Mouse (Mus musculus) mouse embryonic stem cell (cell line): ENCODE measurements around the gene Bms1.

Experiments
- in situ Hi-C, 2 experiments: fragments of 300-500 bp; cut with MboI; formaldehyde crosslinking; loops; 1 replicate in 1 of 2; 3 replicates in 1 of 2; pipeline ENCODE4 v1.14.3; 2019 to 2020; ENCODE audit warnings: low sequenced_read_pairs in 2 of 2, low pct_unique_long_range_greater_than_20kb in 1 of 2, mixed read lengths in 1 of 2; ENCODE audit not compliant: unreplicated experiment in 1 of 2

Gene Bms1

DNA sequence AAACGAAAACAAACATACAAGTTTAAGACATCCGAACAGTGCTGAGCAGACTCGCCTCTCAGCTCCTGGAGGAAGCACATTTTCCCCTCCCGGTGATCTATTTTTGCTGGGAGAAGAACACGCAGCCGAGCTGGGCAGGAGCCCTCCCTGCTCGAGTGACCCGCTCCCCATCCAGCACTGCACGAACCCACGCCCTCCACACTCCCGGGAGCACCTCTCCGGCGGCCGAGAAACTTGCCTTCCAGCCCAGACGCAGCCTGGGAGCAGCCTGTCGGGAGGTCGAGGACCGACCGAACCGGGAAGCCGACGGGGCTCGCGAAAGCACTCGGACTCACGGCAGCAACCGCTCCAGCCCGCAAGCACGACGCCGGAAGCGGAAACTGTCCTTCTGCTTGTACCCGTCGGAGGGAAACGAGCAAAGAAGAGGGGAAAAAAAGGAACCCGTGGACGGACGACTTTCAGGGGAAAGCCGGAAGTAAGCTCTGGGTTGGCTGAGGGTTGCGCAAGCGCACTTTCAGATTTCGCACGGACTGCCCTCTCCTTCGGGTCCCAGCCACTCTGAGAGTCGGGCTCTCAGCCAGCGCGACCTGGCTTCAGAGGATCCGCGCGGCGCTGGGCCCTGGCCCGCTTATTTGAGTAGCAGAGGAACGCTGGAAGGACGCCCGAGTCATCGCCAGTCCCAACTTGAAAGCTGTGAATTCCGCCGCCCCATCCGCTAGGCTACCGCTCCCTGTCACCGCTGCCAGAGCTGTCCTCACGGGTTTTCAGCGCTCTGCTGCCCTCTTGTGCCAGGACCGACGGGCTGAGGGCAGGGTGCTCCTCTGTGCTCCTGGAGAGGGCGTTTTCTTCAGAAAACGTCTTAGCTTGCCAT lies at the start of gene Bms1:
Bms1 (minus strand) TSS at position 425 of the 871 bp plus-strand sequence.
- in situ Hi-C loops: no loop called here

DNA sequence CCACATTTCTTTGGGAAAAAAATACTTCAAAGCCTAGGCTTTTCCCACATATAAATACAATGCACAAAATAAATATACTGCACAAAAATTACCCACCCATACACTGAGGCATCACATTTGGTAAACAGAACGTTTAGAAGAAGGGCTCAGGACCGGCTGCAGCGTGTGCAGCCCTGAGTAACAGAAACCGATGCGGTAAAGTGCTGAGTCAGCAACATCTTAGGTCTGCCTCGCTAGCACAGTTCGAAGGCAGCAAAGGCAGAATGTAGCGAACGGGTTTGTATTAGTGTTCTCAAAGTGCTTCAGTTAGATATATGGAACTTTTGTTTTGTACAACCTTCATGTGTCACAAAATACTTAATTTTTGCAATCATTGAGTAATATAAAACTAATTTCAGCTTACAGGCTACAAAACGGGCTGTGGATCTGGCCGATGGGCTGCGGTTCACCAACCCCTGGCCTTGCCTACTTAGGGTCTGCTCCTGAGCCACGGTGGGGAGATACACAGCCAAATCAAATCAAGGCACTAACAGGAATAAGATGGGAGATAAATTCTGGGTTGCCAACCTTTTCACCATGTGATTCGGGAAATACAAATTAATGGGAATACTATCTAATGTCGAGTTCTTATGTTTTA lies 42.9 kb upstream of the Bms1 start:
- in situ Hi-C loops: no loop called here

DNA sequence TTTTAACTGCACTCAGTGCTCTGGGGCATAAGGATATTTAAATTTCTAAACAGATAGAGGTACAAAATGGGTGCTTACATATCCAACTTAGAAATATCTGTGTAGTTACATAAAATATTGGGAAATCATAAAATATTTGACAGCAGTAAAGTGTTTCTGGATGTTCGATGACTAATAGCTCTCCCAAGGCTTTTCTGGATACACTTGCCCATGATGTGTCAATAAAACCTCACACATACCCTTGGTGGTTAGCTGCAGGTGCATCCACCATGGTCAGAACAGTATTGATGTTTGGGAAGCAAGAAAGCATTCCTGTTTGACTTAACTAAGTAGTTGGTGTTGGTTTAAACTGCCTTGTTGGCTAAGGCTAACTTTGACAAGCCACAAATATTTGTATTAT lies 38.5 kb upstream of the Bms1 start:
- in situ Hi-C loops: no loop called here

DNA sequence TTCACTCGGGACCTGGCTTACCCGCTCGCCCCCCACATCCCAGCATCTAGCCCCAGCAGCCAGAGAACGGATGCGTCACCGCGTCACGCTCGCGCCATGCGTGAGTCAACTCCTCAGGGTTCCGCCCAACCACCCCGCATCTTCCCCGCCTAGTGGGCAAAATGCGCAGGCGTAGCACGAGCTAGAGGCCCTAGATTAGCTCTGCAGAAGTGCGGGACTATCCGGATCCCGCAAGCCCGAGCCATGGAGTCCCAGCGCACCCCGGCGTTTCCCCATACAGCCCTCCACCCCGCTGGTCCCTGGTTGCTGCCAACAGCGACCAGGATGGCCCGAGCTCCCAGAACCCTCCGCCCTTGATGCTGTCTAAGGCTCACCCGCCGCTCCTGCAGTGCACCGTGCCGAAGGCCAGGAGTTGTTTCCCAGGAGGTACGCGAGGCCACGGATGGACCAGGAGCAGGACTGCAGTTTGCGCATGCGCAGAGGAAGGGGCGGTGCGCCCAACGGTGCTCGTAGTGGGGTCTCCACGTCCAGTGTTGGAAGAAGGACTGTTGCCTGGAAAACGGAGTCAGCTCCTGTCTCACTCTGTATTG lies 35.9 kb upstream of the Bms1 start, which contains the start of gene Zfp248:
Zfp248 (minus strand) TSS at position 487 of the 590 bp plus-strand sequence.
- in situ Hi-C loops: no loop called here

DNA sequence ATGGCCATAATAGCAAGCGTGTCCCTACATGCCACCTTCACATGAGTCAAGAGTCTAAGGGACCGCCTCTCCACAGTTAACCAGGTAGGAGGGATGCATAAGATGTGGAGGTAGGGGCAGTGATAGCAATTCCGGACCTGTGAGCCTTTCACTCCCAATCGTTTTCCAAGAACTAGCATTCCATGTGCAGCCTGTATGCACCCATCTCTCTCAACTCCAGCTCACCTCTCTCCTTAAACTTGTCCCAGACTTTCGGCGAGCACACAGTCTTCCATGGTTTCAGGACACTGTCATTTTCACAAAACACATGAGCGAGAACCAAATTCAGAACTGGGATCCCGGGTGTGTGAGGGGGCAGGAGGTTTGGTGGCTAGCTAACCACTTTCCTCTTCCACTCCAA lies 35.2 kb upstream of the Bms1 start:
- in situ Hi-C loops: no loop called here

DNA sequence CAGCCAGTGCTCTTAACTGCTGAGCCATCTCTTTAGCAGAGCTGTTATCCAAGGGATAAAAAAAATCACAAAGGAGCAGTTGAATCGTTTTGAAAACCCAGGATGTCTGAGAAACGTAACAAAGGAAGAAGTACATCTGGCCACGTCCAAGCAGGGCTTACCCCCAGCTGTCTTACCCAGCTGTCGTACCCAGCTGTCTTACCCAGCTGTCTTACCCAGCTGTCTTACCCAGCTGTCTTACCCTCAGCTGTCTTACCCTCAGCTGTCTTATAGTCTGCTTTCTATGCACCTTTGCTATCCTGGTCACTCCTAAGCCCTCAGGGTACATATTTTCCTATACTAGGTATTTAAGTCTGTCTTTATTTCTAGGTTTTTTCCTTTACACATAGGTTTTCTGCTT lies 12.2 kb upstream of the Bms1 start:
- in situ Hi-C loops: no loop called here

DNA sequence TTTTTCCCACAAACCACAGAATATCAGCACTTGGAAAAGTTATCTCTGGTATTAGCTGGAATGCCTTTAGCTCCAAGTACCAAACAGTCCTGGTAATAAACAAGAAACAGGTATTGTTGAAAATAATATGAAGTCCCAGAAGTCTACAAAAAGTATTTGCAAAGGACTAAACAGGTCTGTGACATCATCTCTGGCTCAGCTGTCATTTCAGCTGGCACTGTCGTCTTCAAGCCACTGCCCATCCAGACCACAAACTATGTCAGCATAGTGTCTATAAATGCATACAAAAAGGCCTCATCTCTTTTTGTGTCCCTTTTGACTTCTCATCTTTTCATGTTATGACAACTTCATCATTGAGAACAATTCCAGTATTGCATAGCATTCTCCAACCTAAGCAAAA lies 7.4 kb upstream of the Bms1 start:
- in situ Hi-C loops: no loop called here

DNA sequence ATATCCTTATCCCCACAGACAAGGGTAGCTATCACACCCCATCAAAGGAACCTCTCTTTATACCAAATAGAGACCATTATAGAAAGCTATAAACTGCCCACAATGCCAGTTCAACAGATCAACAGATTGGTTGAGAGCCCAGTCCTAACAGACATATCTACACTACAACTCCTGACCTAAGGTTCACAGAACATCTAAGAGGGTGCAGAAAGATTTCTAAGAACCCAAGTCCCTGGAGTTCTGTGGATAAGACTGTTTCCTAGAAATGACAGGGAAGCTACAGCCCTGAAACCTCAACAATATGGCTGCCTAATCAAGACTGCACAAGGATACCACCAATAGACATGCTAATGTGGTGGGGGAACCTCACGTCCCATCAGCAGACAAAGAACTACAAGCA lies 8.8 kb downstream of the Bms1 start:
- in situ Hi-C loops: no loop called here

DNA sequence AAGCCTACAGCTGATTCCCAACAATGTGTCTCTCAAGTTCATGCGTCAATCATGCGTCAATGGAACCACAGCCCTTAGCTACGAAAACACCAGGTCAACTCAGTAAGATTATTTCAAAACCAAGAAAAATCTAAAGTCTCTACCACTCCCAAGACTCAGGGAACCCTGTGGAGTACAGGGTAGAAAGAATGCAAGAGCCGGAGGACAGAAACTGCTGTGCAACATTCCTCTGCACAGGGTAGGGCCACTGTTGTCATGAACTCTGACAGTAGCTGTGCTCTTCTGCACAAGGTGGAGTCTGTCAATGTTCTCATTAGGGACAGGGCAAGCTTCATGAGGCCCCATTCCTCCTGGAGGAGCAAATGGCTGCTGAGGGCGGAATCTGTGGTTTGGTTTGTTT lies 10.8 kb downstream of the Bms1 start:
- in situ Hi-C loops: no loop called here

DNA sequence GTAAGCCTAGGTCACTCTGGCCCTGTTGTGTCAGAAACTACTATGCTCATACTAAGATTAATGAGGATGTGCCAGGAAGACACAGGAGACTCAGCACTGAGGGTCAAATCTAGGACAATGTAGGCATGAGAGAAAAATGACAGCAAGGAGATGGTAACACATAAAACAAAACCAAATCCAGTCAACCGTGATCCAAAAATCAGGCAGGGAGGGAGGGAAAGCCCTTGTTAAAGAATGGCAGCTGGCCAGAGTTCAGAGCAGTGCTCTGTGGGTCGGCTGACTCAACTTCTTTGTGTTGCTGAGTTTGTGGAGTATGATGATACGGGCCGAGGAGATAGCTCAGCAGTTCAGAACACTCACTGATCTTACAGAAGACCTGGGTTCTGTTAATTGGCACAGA lies 12.9 kb downstream of the Bms1 start:
- in situ Hi-C loops: no loop called here

DNA sequence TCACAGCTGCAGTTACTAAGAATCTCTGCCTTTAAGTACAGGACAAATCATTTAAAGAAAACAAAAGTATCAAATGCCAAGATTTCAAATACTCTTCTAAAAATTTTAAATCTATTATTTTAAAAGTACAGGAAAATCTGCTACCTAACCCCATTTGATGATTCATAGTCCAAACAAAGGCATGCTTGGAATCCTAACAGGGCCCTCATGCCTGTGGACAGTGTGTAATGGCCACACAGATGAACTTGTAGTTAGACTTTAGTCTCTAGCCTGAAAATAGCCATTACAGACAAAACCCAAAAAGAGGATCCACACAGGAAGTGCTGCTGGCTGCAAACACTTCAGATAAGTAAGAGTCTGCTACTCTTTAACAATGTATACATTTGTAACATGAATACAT lies 28.5 kb downstream of the Bms1 start:
- in situ Hi-C loops: no loop called here

DNA sequence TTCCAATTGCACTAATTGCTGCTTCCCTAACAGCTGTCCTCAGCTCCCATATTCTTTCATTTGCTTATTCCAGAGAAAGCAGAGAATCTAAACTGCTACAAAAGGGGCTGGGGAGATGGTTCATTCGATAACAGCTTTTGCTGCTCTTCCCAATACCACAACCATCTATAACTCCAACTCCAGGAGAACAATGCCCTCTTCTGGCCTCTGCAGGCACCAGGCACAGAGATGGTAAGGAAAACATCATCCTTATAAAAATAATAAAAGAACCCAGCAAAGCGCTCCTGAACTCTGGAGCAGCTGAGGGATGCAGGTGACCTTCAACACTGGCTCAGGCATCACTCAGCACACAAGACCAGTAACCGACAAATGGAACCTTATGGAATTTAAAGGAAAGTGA lies 33.3 kb downstream of the Bms1 start:
- in situ Hi-C loops: no loop called here

DNA sequence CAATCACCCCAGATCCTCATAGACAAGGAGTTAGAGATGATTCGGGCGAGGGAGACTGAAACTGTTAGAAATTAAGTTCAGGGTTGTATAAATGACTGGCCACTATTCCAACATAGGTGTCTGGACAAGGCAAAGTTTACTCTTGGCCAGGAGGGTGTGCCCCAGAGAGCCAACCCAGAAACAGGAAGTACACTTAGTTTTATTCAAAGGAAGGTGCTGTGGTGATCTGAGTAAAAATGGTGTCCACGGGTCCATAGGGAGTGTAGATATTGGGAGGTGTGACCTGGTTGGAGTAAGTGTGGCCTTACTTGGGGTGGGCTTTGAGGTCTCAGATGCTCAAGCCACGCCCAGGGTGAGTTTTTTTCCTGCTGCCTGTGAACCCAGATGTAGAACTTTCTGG lies 38.0 kb downstream of the Bms1 start:
- in situ Hi-C loops: no loop called here

DNA sequence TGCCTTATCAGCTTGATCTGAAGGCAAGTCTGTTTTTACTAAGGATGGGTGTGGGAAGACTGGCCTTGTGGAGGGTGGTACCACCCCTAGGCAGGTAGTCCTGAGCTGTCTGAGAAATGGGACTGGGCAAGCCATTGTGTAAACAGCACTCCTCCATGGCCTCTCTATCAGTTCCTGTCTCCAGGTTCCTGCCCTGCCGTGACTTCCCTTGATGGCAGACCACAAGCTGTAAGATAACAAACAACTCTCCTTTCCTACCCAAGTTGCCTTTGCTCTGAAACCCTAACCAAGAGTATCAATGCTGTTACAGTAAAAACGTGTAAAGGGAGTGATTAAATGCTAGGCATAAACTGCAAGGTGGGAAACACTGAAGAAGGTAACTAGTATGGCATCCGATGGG lies 38.6 kb downstream of the Bms1 start:
- in situ Hi-C loops: no loop called here

DNA sequence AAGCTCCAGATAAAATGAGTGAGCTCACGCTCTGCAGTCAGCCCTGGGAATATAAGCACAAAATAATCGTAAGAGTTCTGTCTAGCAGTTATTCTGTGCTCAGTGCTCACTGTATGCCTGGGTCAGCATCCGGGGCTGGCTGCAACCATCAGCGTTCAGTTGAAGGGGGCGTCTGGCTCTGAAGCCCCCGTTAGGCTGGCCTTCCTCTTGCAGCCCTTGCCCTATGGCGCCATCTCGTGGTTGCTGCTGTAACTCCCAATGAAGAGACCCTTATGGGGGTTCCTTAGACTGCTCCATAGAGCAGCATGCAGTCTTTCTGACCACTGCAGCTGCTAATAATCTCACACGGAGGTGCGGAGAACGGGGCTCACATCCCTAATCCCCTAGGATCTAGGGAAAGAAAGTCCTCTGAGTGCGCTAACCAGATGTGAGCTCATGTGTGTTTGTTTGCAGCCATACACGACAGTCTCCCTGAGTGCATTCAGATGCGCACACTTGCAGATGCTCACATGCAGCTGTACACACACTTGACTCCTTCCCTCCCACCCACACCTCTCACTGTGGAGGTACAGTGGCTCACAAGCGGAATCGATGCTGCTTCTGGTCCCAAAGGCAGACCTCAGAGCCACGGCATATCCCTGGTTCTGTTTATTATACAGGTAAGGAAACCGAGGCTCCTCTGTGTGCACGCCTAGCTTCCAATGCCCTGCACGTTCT lies 39.7 kb downstream of the Bms1 start:
- in situ Hi-C loops: loop anchor here (5.0 to 10.0 kb wide), 2 partner anchors 202 to 205 kb away; no protein-coding TSS in a partner anchor

DNA sequence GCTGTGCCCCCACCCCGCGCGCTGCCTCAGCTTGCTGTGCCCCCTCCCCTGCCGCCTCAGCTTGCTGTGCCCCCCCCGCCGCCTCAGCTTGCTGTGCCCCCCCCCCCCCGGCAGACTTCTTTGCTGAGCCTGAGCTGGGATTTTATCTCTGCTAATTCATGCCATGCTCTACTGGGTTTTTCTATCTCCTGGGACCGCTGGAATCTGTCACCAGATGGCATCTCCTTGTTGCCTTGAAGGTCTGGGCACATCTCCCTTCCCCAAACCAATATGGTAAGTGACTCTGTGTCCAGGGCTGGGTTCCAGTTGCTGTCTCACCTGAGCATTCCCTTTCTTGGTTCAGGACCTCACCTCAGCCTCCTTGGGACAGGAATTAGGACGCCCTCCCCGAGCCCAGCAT lies 41.7 kb downstream of the Bms1 start:
- in situ Hi-C loops: loop anchor here (5.0 to 10.0 kb wide), 2 partner anchors 200 to 203 kb away; no protein-coding TSS in a partner anchor

DNA sequence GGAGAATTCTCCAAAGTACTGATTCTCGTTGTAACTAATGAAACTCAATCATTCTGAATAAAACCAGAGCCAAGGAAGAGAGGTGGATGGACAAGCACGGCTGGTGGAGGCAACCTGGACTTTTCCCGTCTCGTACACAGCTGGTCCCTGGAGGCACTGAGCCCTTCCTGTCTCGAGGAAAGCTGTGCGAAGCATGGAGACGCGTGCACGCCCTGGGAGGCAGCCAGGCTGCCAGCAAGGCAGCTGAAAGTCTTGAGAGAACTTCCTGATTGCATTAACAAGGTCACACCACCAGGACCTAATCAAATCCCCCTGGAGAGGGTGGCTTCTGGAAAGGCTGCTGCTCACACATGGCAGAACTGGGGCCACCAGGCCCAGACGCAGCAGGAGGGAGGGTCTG lies 43.3 kb downstream of the Bms1 start:
- in situ Hi-C loops: loop anchor here (5.0 to 10.0 kb wide), 2 partner anchors 199 to 201 kb away; no protein-coding TSS in a partner anchor

DNA sequence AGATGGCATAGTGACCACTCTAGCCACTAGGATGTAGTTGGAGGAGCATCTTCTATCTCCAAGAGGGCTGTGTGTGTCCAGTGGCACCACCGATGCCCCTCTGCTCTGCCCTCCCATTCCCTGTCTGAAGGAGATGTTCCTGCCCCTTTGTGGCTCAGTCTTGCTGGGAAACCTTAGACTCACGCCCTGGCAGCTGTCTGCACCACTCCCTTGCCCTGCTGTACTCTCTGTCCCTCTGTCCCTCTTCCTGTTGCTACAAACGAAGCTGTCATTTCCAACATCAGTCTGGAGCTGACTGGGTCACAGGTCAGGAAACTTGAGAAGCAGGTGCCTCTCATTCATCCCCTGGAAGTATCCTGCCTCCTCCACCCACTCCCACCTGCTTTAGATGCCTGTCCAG lies 43.8 kb downstream of the Bms1 start:
- in situ Hi-C loops: loop anchor here (5.0 to 10.0 kb wide), 2 partner anchors 198 to 201 kb away; no protein-coding TSS in a partner anchor

DNA sequence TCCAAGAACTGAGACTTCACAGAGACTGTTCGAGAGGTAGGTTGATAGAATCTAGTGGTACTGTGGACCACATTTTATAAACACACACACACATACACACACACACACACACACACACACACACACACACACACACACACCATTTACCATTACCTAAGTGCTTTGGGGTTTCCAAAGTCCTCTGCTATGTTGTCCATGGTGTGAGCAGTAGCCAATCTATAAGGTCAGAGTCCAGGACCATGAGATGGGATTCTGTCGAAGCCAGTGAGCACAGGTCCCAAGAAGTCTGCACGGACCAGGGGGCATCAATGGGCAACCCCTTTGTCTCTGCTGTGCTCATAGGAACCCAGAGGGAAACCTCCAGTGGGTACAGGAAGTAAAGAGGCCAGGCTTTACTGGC lies 44.2 kb downstream of the Bms1 start:
- in situ Hi-C loops: loop anchor here (5.0 to 10.0 kb wide), 2 partner anchors 198 to 200 kb away; no protein-coding TSS in a partner anchor
